Mouse (Mus musculus) heart, postnatal 10 days (tissue): ENCODE results near the gene Lhfpl5. TPM values are rescaled to one million over a fixed set of nuclear protein-coding genes. Genes with fewer than 3 reads are reported as not detected.

Source experiments
- DNase-seq, 2 experiments: peaks; one replicate each; pipeline ENCODE4 v3.0.0; 2021
- intact Hi-C: fragments of 180-260 bp; cut with DNase I; formaldehyde crosslinking; loops from one replicate; pipeline ENCODE4 v1.15.1; 2025
- microRNA-seq, 2 experiments: library from miRNA; unstranded; fragments of <30 nt; microRNA quantifications; one replicate each; pipeline ENCODE4 v1.2.0; 2022
- total RNA-seq, 2 experiments: library from RNA; stranded (reverse); gene quantifications; 2 replicates each; pipeline ENCODE4 v1.2.3; 2021

Gene Lhfpl5
- total RNA-seq, 2 experiments from 2014 or later, result not detected

GRCm38 (mm10) chr17:28622300-28622759 is 46.9 kb downstream of the Lhfpl5 start, which contains the start of gene Srpk1:
Gene Srpk1, minus strand, starts transcription at chr17:28622709.
- DNase-seq, result peak; percentile 93
- intact Hi-C loops, result no loop called here

- DNase-seq, result no peak
- intact Hi-C loops, result no loop called here
Measured at GRCm38 (mm10) chr17:28624841-28625240, 49.4 kb downstream of the Lhfpl5 start.

DNA sequence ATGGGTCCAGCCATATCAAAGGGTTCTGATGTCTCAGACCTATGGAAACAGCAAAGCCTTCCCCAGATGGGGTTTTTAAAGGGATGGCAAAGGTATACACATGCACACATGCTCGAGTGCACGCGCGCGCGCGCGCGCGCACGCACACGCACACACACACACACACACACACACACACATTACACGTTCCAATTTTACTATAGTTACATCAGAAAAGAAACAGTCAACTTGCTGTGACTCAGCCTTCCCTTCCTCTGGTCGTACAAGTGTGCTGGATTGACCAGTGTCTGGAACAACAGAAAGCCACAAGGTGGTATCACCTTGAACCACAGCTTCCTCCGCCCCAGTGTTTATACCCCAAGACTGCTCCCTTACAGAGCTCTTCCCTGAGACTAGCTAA is 49.9 kb downstream of the Lhfpl5 start:
- no peak for DNase-seq
- intact Hi-C loops, result no loop called here

- intact Hi-C loops, result no loop called here
- DNase-seq, result no peak
Measured at GRCm38 (mm10) chr17:28626937-28627336, 51.5 kb downstream of the Lhfpl5 start.

- intact Hi-C loops, result no loop called here
- DNase-seq, result no peak
Measured at GRCm38 (mm10) chr17:28628248-28629124, 53.0 kb downstream of the Lhfpl5 start.

DNA sequence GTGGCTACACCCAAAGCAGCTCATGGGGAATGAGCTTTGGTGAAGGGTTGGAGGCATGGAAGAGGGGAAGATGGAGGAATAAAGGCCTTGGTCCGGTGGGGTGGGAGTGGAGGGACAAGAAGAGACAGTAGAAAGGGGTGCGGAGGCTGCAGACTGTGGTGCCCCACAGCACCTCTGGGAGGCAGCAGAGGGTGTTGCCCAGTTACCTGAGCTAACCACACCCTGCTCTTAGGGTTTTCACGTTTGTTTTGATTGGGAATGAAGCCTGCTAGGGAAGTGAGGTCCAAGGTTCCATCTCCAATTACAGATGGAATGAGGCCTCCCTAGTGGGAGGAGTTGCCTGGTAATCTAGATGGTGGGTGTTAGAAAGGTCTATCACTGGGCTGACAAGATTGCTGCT is 53.7 kb downstream of the Lhfpl5 start:
- intact Hi-C loops, result no loop called here
- DNase-seq, result no peak

Small RNA genes within 50 kb of the gene (microRNA-seq; reads per million reads assigned to microRNA genes)
- gene Gm25195 (0 reads per million in 2 experiments), gene Mir6969 (0 reads per million in 2 experiments)

Other genes starting within 250 kb of the Lhfpl5 start
- gene Rpl10a, start 247.2 kb upstream of the Lhfpl5 start, total RNA-seq, result 100 to 1,000 TPM; 584 to 595 TPM
- gene Tead3, start 224.8 kb upstream of the Lhfpl5 start, total RNA-seq, result 10 to 100 TPM; 15.3 to 19.3 TPM
- under 1 TPM; 0.86 to 0.94 TPM for gene Tulp1, start 210.4 kb upstream of the Lhfpl5 start, total RNA-seq
- gene Fkbp5, start 58.1 kb upstream of the Lhfpl5 start, total RNA-seq, result 10 to 100 TPM in 1 of 2 experiments, 1 to 10 TPM in 1; 9.8 to 52.9 TPM
- not detected for gene Armc12, start 44.8 kb upstream of the Lhfpl5 start, total RNA-seq
- not detected for gene Clpsl2, start 26.2 kb upstream of the Lhfpl5 start, total RNA-seq
- not detected for gene Clps, start 14.9 kb upstream of the Lhfpl5 start, total RNA-seq
- 10 to 100 TPM; 40.0 to 43.7 TPM for gene Srpk1, start 47.1 kb downstream of the Lhfpl5 start, total RNA-seq
- gene Slc26a8, start 114.6 kb downstream of the Lhfpl5 start, total RNA-seq, result 1 to 10 TPM in 1 of 2 experiments, under 1 TPM in 1; 0.65 to 1.2 TPM
- gene Mapk14, start 115.7 kb downstream of the Lhfpl5 start, total RNA-seq, result 10 to 100 TPM; 47.3 to 51.1 TPM
- under 1 TPM; 0.45 to 0.77 TPM for gene AC170998.1, start 150.4 kb downstream of the Lhfpl5 start, total RNA-seq
- 1 to 10 TPM in 1 of 2 experiments, under 1 TPM in 1; 0.45 to 1.1 TPM for gene Mapk13, start 193.7 kb downstream of the Lhfpl5 start, total RNA-seq
- 10 to 100 TPM; 15.2 to 22.3 TPM for gene Brpf3, start 225.4 kb downstream of the Lhfpl5 start, total RNA-seq